Mouse (Mus musculus): ENCODE results near the gene Sema3e. TPM values are rescaled to one million over a fixed set of nuclear protein-coding genes. Genes with fewer than 3 reads are reported as not detected.

Gene Sema3e
- polyA plus RNA-seq (2015; fragmentation: Nextera tagmentation; extraction: Ambion mirVana) = 0.74 and 0.76 TPM in 2 replicates

GRCm38 (mm10) chr5:14025205-14026124 lies at the start of gene Sema3e:
Gene Sema3e, plus strand, starts transcription at chr5:14025276.

Other genes starting within 250 kb of the Sema3e start
- not detected in 2 replicates for gene Speer3, start 233.7 kb upstream of the Sema3e start, polyA plus RNA-seq (2015; fragmentation: Nextera tagmentation; extraction: Ambion mirVana)

All from skeletal muscle tissue, postnatal 0 days (tissue).